Mouse (Mus musculus) neural tube, embryonic 13.5 days (tissue): ENCODE results near the gene Nav2. TPM values are rescaled to one million over a fixed set of nuclear protein-coding genes. Genes with fewer than 3 reads are reported as not detected.

Source experiments
- ATAC-seq: fragments of 200-750 bp; cut with Nextera tagmentation; 2 replicates; pipeline ENCODE4 v1.8.0; 2017; ENCODE audit warnings: low read depth, mild to moderate bottlenecking, moderate TSS enrichment, moderate library complexity
- H3K27ac ChIP-seq: fragments of 300-500 bp; sonication (generic); replicated peaks from 2 replicates; pipeline ENCODE4 v1.5.1; 2015; ENCODE audit warnings: moderate library complexity, mild to moderate bottlenecking, inconsistent platforms
- H3K27me3 ChIP-seq: fragments of 300-500 bp; sonication (generic); 2 replicates; pipeline ENCODE4 v1.6.1; 2015; ENCODE audit warnings: mild to moderate bottlenecking, inconsistent platforms
- H3K36me3 ChIP-seq: fragments of 300-500 bp; sonication (generic); 2 replicates; pipeline ENCODE4 v1.6.1; 2015; ENCODE audit warnings: mild to moderate bottlenecking, inconsistent platforms
- H3K4me1 ChIP-seq: fragments of 300-500 bp; sonication (generic); replicated peaks from 2 replicates; pipeline ENCODE4 v1.6.1; 2015; ENCODE audit warnings: inconsistent platforms
- H3K4me2 ChIP-seq: fragments of 300-500 bp; sonication (generic); 2 replicates; pipeline ENCODE4 v1.6.1; 2015; ENCODE audit warnings: inconsistent platforms, mild to moderate bottlenecking, moderate library complexity
- H3K4me3 ChIP-seq: fragments of 300-500 bp; sonication (generic); 2 replicates; pipeline ENCODE4 v1.5.1; 2015; ENCODE audit warnings: mild to moderate bottlenecking, inconsistent platforms
- H3K9ac ChIP-seq: fragments of 300-500 bp; sonication (generic); 2 replicates; pipeline ENCODE4 v1.6.1; 2015; ENCODE audit warnings: moderate library complexity, mild to moderate bottlenecking, inconsistent platforms
- H3K9me3 ChIP-seq: fragments of 300-500 bp; sonication (generic); 2 replicates; pipeline ENCODE4 v1.6.1; 2016; ENCODE audit warnings: inconsistent platforms
- WGBS: fragments of 180-500 bp; shearing (Covaris S2); methylation state at CpG from one replicate; pipeline ENCODE4 v1.1.7; 2015; 5-methylcytosine and 5-hydroxymethylcytosine counted together
- polyA plus RNA-seq: library from polyadenylated mRNA; unstranded; fragments of >200 nt; fragmentation: Nextera tagmentation; extraction: Ambion mirVana; gene quantifications from 2 replicates; pipeline ENCODE4 v1.2.1, GENCODE M21; 2015

Gene Nav2
- polyA plus RNA-seq, 1 experiment from 2014 or later = 19.6 TPM

GRCm38 (mm10) chr7:49016088-49016487 is 107.6 kb downstream of the Nav2 start:
- Histone ChIP-seq H3K4me2 (no peak overlapping the region), H3K36me3 (no peaks in the 10 kb centered on the region), H3K4me1 (peaks cover 78% of the 10 kb centered on the region), H3K27ac (peak overlapping the region; percentile 49; the same call in 1 of the 2 replicates), H3K9me3 (no peaks in the 10 kb centered on the region), H3K9ac (peak overlapping the region; percentile 34; the same call in 1 of the 2 replicates), H3K27me3 (no peaks in the 10 kb centered on the region), H3K4me3 (no peak overlapping the region)
- WGBS = 46% methylated on average over 2 of the region's 2 CpGs
- no peak for ATAC-seq

GRCm38 (mm10) chr7:49017794-49018193 is 109.3 kb downstream of the Nav2 start:
- Histone ChIP-seq H3K4me3 (no peak overlapping the region), H3K4me1 (peaks cover 69% of the 10 kb centered on the region), H3K36me3 (no peaks in the 10 kb centered on the region), H3K9ac (no peak overlapping the region), H3K9me3 (no peaks in the 10 kb centered on the region), H3K27ac (peak overlapping the region; percentile 84), H3K4me2 (no peak overlapping the region), H3K27me3 (no peaks in the 10 kb centered on the region)
- ATAC-seq = no peak
- 69% methylated on average over 5 of the region's 5 CpGs for WGBS

- no peaks in the 10 kb centered on the region for H3K9me3 ChIP-seq
- no peak overlapping the region for H3K9ac ChIP-seq
- peak overlapping the region; percentile 84 for H3K27ac ChIP-seq
- H3K36me3 ChIP-seq = no peaks in the 10 kb centered on the region
- peak; percentile 49 for ATAC-seq
- WGBS = 23% methylated on average over 7 of the region's 7 CpGs
- H3K27me3 ChIP-seq = no peaks in the 10 kb centered on the region
- peaks cover 62% of the 10 kb centered on the region for H3K4me1 ChIP-seq
- no peak overlapping the region for H3K4me2 ChIP-seq
- no peak overlapping the region for H3K4me3 ChIP-seq
Measured at GRCm38 (mm10) chr7:49018478-49018914, 110.0 kb downstream of the Nav2 start.

GRCm38 (mm10) chr7:49025026-49025815 is 116.7 kb downstream of the Nav2 start:
- H3K27me3 ChIP-seq = no peaks in the 10 kb centered on the region
- no peak for ATAC-seq
- H3K9ac ChIP-seq = no peak overlapping the region
- no peak overlapping the region for H3K4me2 ChIP-seq
- no peak overlapping the region for H3K27ac ChIP-seq
- 82% methylated on average over 8 of the region's 8 CpGs for WGBS
- H3K4me1 ChIP-seq = peaks cover 29% of the 10 kb centered on the region
- no peak overlapping the region for H3K4me3 ChIP-seq
- no peaks in the 10 kb centered on the region for H3K9me3 ChIP-seq
- no peaks in the 10 kb centered on the region for H3K36me3 ChIP-seq

GRCm38 (mm10) chr7:49025991-49026390 is 117.5 kb downstream of the Nav2 start:
- Histone ChIP-seq H3K4me1 (peaks cover 29% of the 10 kb centered on the region), H3K36me3 (no peaks in the 10 kb centered on the region), H3K9me3 (no peaks in the 10 kb centered on the region), H3K4me3 (no peak overlapping the region), H3K27me3 (no peaks in the 10 kb centered on the region), H3K4me2 (no peak overlapping the region), H3K9ac (no peak overlapping the region), H3K27ac (no peak overlapping the region)
- WGBS = 83% methylated on average over 3 of the region's 3 CpGs
- ATAC-seq = no peak

GRCm38 (mm10) chr7:49026466-49026865 is 118.0 kb downstream of the Nav2 start:
- WGBS = 70% methylated on average over 5 of the region's 5 CpGs
- Histone ChIP-seq H3K27me3 (no peaks in the 10 kb centered on the region), H3K4me1 (peaks cover 29% of the 10 kb centered on the region), H3K27ac (no peak overlapping the region), H3K4me2 (no peak overlapping the region), H3K9me3 (no peaks in the 10 kb centered on the region), H3K36me3 (no peaks in the 10 kb centered on the region), H3K9ac (no peak overlapping the region), H3K4me3 (no peak overlapping the region)
- ATAC-seq = no peak

GRCm38 (mm10) chr7:49029282-49030012 is 120.9 kb downstream of the Nav2 start:
- 50% methylated on average over 10 of the region's 10 CpGs for WGBS
- H3K4me1 ChIP-seq = peaks cover 34% of the 10 kb centered on the region
- no peak overlapping the region for H3K4me3 ChIP-seq
- H3K36me3 ChIP-seq = no peaks in the 10 kb centered on the region
- H3K27ac ChIP-seq = peak overlapping the region; percentile 56
- H3K4me2 ChIP-seq = no peak overlapping the region
- ATAC-seq = peak; percentile 67; the same call in 1 of the 2 replicates
- no peaks in the 10 kb centered on the region for H3K9me3 ChIP-seq
- H3K27me3 ChIP-seq = no peaks in the 10 kb centered on the region
- H3K9ac ChIP-seq = no peak overlapping the region

GRCm38 (mm10) chr7:49032216-49032615 is 123.7 kb downstream of the Nav2 start:
- no peak overlapping the region for H3K4me3 ChIP-seq
- 71% methylated on average over 4 of the region's 4 CpGs for WGBS
- H3K4me1 ChIP-seq = peaks cover 25% of the 10 kb centered on the region
- H3K4me2 ChIP-seq = no peak overlapping the region
- no peaks in the 10 kb centered on the region for H3K9me3 ChIP-seq
- H3K36me3 ChIP-seq = no peaks in the 10 kb centered on the region
- H3K27ac ChIP-seq = no peak overlapping the region
- ATAC-seq = no peak
- no peak overlapping the region for H3K9ac ChIP-seq
- no peaks in the 10 kb centered on the region for H3K27me3 ChIP-seq

GRCm38 (mm10) chr7:49034253-49034652 is 125.7 kb downstream of the Nav2 start:
- no peaks in the 10 kb centered on the region for H3K27me3 ChIP-seq
- no peak overlapping the region for H3K4me2 ChIP-seq
- H3K9me3 ChIP-seq = no peaks in the 10 kb centered on the region
- H3K4me1 ChIP-seq = peaks cover 26% of the 10 kb centered on the region
- no peaks in the 10 kb centered on the region for H3K36me3 ChIP-seq
- no peak overlapping the region for H3K27ac ChIP-seq
- no peak overlapping the region for H3K4me3 ChIP-seq
- no peak for ATAC-seq
- WGBS = 77% methylated on average over 2 of the region's 2 CpGs
- H3K9ac ChIP-seq = no peak overlapping the region

- Histone ChIP-seq H3K4me3 (no peak overlapping the region), H3K4me1 (peaks cover 53% of the 10 kb centered on the region), H3K9ac (no peak overlapping the region), H3K36me3 (no peaks in the 10 kb centered on the region), H3K27ac (no peak overlapping the region), H3K9me3 (no peaks in the 10 kb centered on the region), H3K27me3 (no peaks in the 10 kb centered on the region; the same call in 1 of the 2 replicates), H3K4me2 (no peak overlapping the region)
- 70% methylated on average over 8 of the region's 8 CpGs for WGBS
- no peak for ATAC-seq
Measured at GRCm38 (mm10) chr7:49040163-49040562, 131.6 kb downstream of the Nav2 start.

GRCm38 (mm10) chr7:49041334-49042070 is 133.0 kb downstream of the Nav2 start:
- Histone ChIP-seq H3K4me2 (no peak overlapping the region), H3K27me3 (no peaks in the 10 kb centered on the region; the same call in 1 of the 2 replicates), H3K36me3 (no peaks in the 10 kb centered on the region), H3K27ac (peak overlapping the region; percentile 25), H3K4me1 (peaks cover 67% of the 10 kb centered on the region), H3K9ac (no peak overlapping the region), H3K9me3 (no peaks in the 10 kb centered on the region), H3K4me3 (no peak overlapping the region)
- 30% methylated on average over 4 of the region's 4 CpGs for WGBS
- ATAC-seq = no peak
